Mouse (Mus musculus): ENCODE measurements at regions not wholly inside any gene's neighbourhood (a gene's known extent, or its start where the extent isn't known, plus 50 kb on each side); places are given as distances from the start of the nearest gene placed in this dataset.
A peak's percentile ranks its signal among the peaks of the same experiment; 100 is the strongest.

- no peak for TF ChIP-seq CTCF (IDR thresholded peaks at IDR 0.05)
- peak; percentile 29 for DNase-seq
- no peak overlapping the region for H3K4me3 ChIP-seq
- peak overlapping the region; percentile 51 for H3K27ac ChIP-seq
- intact Hi-C loops (cut with DNase I) = loop anchor here (5.0 kb wide), 1 partner anchor 63 kb away; no protein-coding TSS in a partner anchor
Measured at GRCm38 (mm10) chr4:150709391-150710130, 57.6 kb upstream of the Slc45a1 start.

GRCm38 (mm10) chr4:150708572-150708984, 56.6 kb upstream of the Slc45a1 start:
- DNase-seq = no peak
- intact Hi-C loops (cut with DNase I) = loop anchor here (5.0 kb wide), 1 partner anchor 64 kb away; no protein-coding TSS in a partner anchor
- Histone ChIP-seq H3K27ac (peak overlapping the region; percentile 86), H3K4me3 (no peak overlapping the region)
- TF ChIP-seq CTCF (IDR thresholded peaks at IDR 0.05) = peak; percentile 51

- peak overlapping the region; percentile 36; the same call in 1 of the 2 replicates for H3K4me3 ChIP-seq
- intact Hi-C loops (cut with DNase I) = loop anchor here (5.0 kb wide), 1 partner anchor 64 kb away; no protein-coding TSS in a partner anchor
- H3K27ac ChIP-seq = peak overlapping the region; percentile 86
- no peak for TF ChIP-seq CTCF (IDR thresholded peaks at IDR 0.05)
- peak; percentile 55 for DNase-seq
Measured at GRCm38 (mm10) chr4:150707725-150708571, 56.0 kb upstream of the Slc45a1 start.

- intact Hi-C loops (cut with DNase I) = loop anchor here (5.0 kb wide), 1 partner anchor 65 kb away; no protein-coding TSS in a partner anchor
- peak; percentile 79 for DNase-seq
- no peak for TF ChIP-seq CTCF (IDR thresholded peaks at IDR 0.05)
Measured at GRCm38 (mm10) chr4:150706793-150707724, 55.1 kb upstream of the Slc45a1 start.

GRCm38 (mm10) chr4:150706291-150706690, 54.3 kb upstream of the Slc45a1 start:
- DNase-seq = no peak
- no peak overlapping the region for H3K4me3 ChIP-seq
- intact Hi-C loops (cut with DNase I) = loop anchor here (5.0 kb wide), 1 partner anchor 66 kb away; no protein-coding TSS in a partner anchor
- H3K27ac ChIP-seq = peak overlapping the region; percentile 86
- TF ChIP-seq CTCF (IDR thresholded peaks at IDR 0.05) = no peak

More at GRCm38 (mm10) chr4:150706793-150707724, 55.1 kb upstream of the Slc45a1 start:
- peak overlapping the region; percentile 86 for H3K27ac ChIP-seq
- peak overlapping the region; percentile 36; the same call in 1 of the 2 replicates for H3K4me3 ChIP-seq

- intact Hi-C loops (cut with DNase I) = no loop called here
- Histone ChIP-seq H3K4me3 (no peak overlapping the region), H3K27ac (no peak overlapping the region)
- no peak for DNase-seq
- no peak for TF ChIP-seq CTCF (IDR thresholded peaks at IDR 0.05)
Measured at GRCm38 (mm10) chr4:150703266-150703665, 51.3 kb upstream of the Slc45a1 start.

Data from gastrocnemius, adult 2 months (tissue).